Mouse (Mus musculus) ovary, postnatal 10 days (tissue): ENCODE measurements around the gene Elane.
"Not testable (repeated sequence)": the region's sequence is repeated elsewhere in the genome, so short reads cannot be mapped to it uniquely, and the experiment has no call there.

Experiments
- DNase-seq: peaks from one replicate; pipeline ENCODE4 v3.0.0; 2022; ENCODE audit warnings: low spot score

The Elane gene

DNA sequence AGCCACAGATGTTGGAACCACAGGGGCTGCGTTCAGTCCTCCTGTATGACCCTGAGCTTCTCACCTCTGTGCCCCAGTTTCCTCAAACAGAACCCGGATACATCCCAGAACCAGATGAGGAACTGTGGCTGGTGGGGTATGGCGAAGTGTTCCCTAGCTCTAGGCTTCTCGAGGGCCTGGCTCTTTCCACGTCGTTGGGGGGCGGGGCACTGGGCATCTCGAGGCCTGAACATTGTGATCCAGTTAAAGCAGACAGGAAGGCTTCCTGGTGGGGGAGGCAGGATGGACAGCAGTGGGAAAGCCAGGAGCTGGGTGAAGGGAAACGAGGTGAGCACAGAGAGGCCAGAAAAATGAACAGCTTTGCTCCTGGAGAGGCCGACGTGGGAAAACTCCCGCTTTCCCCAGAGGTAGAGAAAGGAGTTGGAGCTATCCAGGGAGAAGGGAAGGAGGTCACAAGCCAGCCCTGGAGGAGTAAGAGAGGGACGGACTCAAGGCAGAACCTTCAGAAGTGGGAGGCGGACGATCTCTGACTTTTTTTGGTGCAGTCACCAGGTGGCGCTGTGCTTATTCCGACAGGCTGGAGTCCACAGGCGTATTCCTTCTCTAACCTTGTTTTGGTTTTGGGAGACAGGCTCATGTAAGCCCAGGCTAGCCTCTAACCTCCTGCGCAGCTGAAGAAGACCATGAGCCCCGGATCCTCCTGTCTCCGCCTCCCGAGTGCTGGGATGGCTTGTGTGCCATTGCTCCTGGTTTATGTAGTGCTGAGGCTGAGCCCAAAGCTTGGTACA, 2.6 kb upstream of the Elane start:
- DNase-seq = peak; percentile 58

DNA sequence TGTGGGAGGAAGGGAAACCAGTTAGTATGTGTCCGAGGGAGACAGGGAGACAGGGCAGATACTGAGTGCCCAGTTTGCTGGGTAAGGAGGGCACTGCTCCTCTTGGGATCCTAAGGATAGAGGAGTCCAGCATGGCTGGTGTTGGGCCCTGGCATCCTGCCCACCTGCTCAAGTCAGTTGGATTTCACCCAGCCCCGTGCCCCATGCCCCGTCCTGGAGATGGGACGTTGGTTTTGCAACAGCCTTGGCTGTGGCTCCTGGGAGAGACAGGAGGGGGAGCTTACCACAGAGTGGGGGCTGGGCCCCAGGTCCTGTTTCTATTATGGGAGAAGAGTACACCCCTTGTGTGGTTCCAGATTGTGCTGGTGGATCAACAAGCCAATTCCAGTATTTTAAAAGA, 1.6 kb upstream of the Elane start:
- DNase-seq = peak; percentile 42

DNA sequence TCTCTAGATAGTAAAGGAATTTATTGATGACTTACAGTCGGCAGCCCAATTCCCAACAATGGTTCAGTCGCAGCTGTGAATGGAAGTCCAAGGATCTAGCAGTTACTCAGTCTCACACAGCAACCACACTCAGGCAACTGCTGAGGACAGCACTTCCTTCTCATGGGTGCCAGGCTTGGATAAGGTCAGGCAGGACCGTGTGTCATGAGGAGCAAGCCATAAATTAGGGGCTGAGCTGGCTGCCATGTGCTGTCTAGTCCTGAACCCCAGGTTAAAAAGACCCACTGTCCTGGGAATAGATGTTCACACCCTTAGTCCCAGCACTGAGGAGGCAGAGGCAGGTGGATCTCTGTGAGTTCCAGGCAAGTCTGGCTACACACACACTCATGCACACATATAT, 1.1 kb upstream of the Elane start:
- not testable (repeated sequence) for DNase-seq

DNA sequence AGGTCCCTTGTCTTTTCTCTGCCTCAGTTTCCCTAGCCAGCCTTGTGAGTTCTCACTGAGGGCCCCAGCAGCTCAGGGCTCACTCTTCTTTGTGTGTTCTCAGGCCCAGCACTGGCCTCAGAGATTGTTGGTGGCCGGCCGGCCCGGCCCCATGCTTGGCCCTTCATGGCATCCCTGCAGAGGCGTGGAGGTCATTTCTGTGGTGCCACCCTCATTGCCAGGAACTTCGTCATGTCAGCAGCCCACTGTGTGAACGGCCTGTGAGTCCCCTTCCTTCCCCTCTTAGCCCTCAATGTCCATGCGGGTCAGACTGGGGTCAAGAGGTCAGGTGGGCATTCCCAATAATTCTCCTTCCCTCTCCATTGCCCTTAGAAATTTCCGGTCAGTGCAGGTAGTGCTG, 564 bp downstream of the Elane start:
- DNase-seq = no peak

DNA sequence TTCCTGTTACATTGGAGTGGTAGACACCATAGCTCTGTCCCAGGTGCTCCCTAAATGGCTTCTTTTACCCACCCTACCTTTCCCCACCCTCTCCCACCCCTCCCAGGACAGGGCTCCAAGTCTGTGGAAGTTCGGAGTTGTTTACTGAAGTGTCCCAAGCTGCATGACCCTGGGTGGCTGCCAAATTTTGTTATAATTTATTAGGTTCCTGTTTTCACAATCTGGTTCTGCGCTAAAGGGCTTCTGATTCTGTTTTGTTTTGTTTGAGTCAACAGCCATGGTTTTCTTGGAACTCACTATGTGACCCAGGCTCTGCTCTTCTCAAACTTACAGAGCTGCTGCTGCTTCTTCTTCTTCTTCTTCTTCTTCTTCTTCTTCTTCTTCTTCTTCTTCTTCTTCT, 3.3 kb downstream of the Elane start:
- no peak for DNase-seq

DNA sequence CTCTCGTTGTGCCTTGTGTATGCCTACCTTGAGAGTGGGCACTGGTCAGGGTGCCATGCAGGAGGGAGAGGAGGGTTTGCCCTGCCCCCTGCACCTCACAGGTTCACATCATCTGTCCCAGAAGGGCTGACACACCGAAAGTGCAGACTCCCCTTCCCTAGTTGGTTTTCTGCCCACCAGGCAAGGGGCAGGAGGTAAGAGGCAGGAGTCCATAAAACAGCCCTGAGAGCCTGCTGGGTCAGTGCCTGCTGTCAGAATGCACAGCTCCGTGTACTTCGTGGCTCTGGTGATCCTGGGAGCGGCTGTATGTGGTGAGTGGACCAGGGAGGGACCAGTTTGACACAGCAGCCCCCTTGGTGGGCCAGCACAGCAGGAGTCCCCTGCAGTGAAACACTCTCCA, 4.6 kb downstream of the Elane start, which contains the start of gene Cfd:
Gene Cfd (plus strand): TSS at position 184 of the 400 bp plus-strand sequence.
- no peak for DNase-seq

DNA sequence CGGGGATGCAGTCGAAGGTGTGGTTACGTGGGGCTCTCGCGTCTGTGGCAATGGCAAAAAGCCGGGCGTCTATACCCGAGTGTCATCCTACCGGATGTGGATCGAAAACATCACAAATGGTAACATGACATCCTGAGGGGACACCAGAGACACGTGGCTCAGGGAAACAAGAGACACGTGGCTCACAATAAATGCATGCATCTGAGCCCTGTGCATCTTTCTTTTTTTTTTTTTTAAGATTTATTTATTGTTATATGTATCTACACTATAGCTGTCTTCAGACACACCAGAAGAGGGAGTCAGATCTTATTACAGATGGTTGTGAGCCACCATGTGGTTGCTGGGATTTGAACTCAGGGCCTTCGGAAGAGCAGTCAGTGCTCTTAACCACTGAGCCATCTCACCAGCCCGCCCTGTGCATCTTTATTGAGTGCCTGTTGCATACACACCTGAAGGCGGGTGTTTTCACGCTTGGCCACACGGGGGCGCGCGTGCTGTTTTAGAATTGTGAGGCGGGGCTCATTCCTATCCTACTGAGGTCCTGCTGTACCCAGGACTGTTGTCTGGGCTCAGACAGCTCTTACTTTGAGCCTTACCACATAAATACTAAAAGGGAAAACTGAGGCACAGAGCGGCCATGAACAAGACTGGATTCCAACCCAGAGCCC, 6.5 kb downstream of the Elane start:
- DNase-seq = not testable (repeated sequence)

DNA sequence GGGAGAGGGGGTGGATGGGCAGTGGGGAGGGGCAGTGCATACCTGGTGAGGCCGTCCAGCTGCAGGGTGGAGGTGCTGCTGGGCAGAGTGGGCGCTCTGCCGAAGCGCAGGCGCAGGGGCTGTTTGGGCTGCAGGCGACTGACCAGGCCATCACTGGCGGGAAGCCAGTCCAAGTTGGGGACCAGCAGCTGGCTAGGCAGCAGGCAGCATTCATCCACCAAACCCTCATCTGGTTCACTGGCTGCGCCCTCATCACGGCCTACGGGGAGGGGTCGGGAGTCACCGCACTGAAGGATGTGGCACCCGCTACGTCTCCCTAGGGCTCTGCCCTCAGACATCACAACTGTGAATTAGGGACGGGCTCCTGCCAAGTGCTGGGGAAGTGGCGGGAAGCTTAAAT, 10.3 kb downstream of the Elane start:
- no peak for DNase-seq

DNA sequence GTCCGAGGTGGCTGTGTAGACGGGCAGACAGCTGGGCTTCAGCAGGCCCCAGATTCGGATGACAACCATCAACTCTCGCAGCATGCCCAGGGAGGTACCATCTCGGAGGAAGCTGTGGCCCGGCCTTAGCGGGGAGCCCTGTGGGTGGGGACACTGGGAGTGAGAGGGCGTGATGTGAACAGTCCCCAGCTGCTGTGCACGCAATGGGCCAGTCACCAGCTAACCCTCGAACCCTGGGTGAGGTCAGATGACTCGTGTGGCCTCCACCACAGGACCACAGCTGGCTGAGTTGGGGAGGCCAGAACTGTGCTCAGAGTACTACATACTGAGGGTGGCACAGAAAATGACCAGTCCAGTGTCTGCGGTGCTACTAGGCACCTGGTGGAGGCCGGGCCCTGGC, 10.8 kb downstream of the Elane start:
- DNase-seq = no peak

DNA sequence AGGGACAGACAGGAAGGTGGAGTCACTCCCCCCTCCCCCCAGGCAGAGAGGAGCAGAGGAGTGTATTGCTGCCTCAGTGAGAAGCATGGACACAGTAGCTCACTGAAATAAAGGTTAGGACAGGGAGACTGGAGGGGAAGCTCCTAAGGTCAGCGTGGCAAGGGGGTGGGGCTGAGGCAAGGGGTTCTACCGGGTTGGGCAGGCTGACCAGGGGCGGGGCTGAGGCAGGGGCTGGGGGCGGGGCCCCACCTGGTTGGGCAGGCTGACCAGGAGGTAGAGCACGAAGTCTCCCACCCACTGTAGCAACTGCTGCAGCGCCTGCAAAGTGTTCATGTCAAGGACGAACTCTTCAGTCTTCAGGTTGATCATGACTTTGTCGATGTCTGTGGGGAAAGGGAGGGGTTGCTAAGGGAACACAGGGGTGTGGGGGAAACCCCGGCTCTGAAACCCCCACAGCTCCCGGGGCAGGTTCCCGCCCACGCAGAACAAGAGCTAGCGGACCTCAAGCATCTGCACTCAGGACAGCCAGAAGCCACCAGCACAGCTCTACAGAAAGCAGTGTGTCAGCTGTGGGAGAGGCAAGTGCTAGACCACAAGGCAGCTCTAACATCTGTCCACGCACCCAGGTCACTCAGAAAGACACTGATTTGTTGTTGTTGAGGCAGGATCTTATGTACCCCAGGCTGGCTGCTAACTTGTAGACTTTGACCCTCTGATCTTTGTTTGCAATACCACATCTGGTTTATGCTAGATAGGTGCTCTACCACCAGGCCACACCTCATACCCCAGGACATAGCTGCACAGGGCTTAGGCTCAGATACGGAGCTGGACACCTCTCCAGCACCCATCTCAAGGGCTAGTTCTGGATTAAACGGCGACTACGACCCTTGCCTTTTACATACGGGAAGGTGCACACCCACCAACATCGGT, 11.5 kb downstream of the Elane start:
- no peak for DNase-seq

DNA sequence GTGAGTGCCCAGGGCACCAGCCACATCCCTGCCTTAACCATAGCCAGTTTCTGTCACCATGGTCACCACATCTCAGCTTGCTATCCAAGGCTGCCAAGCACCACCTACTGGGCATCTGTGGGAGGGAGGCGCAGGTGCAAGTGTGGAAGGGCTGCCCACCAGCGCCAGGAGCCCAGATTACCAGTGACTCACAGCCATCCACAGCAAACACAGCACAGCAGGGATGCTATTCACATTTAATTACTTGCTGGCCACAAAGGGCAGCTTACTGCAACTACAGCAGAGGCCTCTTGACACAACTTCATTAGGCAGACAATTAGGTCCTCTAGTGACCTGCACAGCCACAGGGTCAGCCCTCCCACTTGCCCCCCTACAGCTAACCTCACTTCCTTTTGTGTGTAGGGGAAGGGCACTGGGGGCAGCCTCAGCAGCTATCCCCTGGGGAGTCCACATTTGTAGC, 14.9 kb downstream of the Elane start:
- no peak for DNase-seq

DNA sequence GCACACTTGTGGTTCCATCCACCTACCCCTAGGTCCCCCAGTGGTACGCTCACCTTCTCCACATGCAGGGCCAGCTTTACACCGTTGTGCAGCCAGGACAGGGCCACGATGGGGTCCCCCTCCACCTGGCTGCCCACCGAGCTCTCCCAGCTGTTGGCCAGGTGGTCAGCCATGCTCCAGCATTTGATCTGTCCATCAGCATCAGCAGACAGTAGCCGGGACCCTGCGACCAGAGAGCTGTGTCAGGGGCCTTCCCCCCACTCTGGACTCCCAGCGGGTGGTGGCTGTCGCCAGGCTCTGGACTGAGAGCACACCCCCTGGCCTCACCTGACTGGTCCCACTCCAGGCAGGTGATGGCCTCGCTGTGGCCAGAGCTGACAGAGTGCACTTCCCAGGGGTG, 20.7 kb downstream of the Elane start:
- DNase-seq = no peak

DNA sequence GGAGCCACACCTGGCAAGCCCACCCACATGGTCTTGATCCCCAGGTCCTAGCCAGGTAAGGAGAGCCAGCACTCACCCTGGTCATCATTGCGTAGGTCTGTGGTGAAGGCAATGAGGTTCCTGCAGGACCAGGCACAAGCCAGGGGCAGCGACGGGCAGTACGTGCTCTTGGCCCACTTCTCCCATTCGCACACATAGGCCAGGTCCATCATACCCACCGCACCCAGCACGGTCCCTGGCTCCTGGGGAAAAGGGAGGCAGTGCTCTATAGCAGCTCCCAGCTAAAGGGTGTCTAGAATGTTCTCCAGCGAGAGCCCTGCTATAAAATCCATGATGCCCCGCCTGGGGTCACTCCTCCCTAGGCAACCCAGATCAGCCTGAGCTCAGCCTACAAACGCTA, 21.4 kb downstream of the Elane start:
- no peak for DNase-seq

DNA sequence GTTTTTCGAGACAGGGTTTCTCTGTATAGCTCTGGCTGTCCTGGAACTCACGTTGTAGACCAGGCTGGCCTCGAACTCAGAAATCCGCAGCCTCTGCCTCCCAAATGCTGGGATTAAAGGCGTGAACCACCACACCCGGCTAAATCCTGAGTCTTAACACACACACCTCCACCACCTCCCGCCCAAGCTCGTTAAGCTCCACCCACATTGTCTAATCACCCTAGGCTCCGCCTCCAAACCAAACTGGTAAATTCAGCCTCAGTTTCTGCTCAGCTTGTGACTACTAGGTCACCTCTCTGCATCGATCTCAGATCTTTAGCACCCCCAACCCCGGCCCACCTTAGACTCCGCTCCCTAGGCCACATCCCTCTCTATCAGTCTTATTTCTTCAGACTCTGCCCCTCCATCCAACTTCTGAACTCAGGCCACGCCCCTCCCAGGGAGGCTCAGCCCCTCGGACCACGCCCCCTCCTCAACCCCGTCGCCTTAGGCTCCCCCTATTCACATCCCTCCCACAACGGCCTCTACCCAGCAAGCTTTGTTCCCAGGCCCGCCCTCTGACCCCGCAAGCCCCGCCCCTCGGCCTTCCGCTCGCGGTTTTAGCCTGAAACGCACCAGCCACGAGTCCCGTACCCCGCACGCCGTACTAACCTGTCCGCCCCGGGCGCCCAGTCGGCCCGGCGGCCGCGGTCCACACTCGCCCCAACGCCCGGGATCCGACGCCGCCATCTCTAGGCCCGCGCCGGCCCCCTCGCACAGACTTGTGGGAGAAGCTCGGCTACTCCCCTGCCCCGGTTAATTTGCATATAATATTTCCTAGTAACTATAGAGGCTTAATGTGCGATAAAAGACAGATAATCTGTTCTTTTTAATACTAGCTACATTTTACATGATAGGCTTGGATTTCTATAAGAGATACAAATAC, 22.4 kb downstream of the Elane start, which contains the start of gene Med16:
Gene Med16 (minus strand): TSS at position 757 of the 925 bp plus-strand sequence.
- peak; percentile 92 for DNase-seq

DNA sequence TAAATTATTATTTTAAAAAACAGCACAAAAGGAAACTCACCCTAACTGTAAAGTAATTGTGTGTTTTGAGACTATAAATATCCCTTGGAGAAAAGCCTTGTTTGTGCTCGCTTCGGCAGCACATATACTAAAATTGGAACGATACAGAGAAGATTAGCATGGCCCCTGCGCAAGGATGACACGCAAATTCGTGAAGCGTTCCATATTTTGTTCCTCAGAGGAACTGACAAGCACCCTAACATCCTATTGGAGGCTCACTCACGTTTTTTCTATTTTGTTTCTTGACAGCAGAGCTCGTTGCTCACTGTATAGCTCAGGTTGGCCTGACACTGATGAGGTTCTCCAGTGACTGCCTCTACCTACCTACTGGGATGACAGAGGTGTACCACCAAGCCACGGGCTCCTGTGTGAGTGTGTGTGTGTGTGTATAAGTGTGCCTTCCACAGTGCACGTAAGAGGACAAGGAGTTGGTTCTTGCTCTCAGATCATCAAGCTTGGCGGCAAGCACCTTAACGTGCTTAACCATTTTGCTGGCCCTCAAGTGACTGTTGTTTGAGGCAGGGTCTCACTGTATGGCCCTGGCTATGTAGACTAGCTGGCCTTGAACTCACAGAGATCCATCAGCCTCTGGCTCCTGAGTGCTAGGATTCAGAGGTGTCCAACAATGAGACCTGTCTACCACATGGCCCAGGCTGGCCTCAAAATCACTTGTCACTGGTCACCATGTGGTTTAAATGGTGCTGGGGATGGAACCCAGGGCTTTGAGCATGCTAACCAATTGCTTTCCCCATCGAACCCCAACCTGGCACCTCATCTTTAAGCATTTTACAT, 23.3 kb downstream of the Elane start:
- no peak for DNase-seq

DNA sequence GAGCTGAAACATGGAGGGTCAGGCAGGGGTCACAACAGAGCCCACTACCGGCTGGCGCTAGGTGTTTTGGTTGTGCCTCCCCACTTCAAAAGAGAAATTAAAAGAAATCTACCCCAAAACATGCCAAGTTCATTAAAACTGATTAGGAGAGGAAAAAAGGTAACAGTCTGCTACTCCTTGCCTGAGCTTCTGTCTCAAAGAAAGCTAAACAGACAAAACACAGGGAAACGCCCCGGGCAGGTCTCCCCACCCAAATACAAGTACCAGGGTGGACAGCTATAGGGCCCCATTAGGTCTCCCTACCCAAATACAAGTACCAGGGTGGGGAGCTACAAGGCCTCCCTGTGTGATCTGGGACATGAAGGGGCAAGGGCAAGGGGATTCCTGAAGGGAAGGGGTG, 24.5 kb downstream of the Elane start, which contains the start of gene Gm26602:
Gene Gm26602 (plus strand): TSS at position 301 of the 400 bp plus-strand sequence.
- DNase-seq = no peak

DNA sequence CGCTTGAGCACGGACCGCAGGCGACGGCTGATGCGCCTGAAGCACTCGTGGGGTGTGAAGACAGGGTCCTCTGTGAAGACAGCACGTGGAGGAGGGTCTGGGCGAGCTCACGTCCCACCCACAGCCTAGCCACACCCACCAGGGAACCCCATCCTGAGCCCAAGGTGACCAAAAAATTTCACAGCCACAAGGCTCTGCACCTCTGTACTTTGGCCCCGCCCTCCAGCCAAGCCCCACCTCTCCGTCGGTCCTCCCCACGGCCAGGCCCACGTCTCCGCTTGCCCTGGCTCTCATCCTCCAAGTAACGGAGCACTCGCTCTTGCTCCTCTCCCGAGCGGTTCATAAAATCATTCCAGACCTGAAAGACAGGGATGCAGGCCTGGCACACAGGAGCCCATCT, 26.4 kb downstream of the Elane start:
- no peak for DNase-seq

DNA sequence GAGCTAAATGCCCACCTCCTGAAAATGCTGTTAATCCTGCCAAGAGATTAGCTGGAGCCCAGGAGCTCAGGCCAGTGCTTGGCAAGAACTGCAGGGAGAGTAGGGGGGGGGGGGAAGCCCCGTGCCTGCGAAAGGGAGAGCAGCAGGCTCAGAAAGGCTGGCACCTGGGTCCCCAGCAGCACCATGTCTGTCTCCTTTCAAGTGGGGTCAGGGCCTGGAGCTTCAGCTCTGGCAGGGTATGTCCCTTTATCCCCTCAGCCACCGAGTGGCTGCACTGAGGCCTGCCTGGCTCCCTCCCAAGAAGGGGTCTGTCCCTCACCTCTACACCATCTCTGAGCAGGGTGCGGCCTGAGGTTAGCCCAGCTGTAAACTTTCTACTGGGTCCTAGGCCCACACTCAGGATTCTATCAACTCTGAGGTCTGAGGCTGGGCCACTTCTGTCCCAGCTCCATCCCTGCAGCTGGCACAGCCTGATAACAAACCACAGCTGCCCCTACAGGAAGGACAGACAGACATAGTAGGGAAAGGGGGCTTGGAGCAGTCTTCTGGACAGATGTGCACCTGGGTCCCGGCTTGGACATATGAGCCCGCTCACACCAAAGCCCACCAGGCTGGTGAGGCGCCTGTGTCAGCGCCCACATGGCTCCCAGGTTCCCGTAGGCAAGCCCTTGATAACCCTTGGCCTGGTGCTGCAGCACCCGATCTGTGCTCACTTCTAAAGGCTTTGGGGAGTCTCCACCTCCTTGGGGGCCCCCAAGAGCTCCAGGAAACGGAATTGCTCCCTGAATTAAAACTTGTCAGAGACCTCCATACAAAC, 28.3 kb downstream of the Elane start:
- DNase-seq = no peak

DNA sequence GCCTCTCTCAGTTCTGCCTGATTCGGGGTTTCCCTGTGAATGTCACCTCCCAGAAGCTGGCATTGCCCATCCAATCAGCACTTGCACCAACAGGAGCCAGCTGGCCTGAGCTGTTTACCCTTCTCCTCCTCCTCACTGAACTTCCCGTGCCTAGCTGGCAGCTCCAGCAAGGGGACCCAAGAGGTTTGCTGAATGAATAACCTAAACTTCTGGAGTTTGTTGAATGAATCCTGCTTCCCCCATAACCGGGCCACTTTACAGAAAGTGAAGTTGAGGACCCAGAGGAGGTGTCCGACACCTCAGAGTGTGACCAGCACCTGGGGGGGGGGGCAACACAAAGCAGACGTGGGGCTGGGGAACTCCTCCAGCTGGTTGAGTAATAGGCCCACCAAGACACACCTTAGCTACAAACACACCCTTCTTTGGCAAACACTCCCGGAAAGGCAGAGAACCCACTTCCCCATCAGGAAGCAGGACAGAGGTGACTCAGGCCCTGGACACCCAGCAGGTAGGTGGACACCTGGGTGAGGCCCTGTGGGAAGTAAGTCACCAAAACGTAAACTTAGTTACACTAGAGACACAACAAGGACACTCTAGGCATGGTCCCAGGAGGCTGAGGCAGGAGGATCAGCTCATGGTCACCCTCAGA, 29.0 kb downstream of the Elane start:
- no peak for DNase-seq
